Mouse (Mus musculus) olfactory bulb, adult 2 months (tissue): ENCODE data around the gene Wnk4.

ENCODE experiments used
- CTCF ChIP-seq: fragments of 200-500 bp; IDR thresholded peaks from 2 replicates; pipeline ENCODE4 v1.5.1; 2012; ENCODE audit warnings: low read depth, mild to moderate bottlenecking, low read length, moderate library complexity; ENCODE audit not compliant: insufficient read depth
- POLR2A ChIP-seq: fragments of 200-500 bp; IDR thresholded peaks from 2 replicates; pipeline ENCODE4 v1.6.1; 2012; ENCODE audit warnings: mild to moderate bottlenecking, low read depth, low read length, moderate library complexity; ENCODE audit not compliant: insufficient read depth

GRCm38 (mm10) chr11:101220853-101221252 is 39.5 kb upstream of the Wnk4 start:
- TF ChIP-seq POLR2A (no peak), CTCF (no peak)
